Mouse (Mus musculus): ENCODE results near the gene Zp3. TPM values are rescaled to one million over a fixed set of nuclear protein-coding genes. Genes with fewer than 3 reads are reported as not detected.

Zp3 gene
- total RNA-seq, 1 experiment from 2014 or later, result not detected

GRCm38 (mm10) chr5:136004537-136004936, 24.6 kb downstream of the Zp3 start:
- no peak for DNase-seq

- DNase-seq, result peak; percentile 61
Measured at GRCm38 (mm10) chr5:136007745-136008144, 27.8 kb downstream of the Zp3 start.

- peak; percentile 57 for DNase-seq
Measured at GRCm38 (mm10) chr5:136014877-136015276, 35.0 kb downstream of the Zp3 start.

GRCm38 (mm10) chr5:136015586-136015985, 35.7 kb downstream of the Zp3 start:
- peak; percentile 44 for DNase-seq

- peak; percentile 75 for DNase-seq
Measured at GRCm38 (mm10) chr5:136016014-136016876, 36.3 kb downstream of the Zp3 start.

- DNase-seq, result no peak
Measured at GRCm38 (mm10) chr5:136017262-136017661, 37.4 kb downstream of the Zp3 start.

- peak; percentile 29 for DNase-seq
Measured at GRCm38 (mm10) chr5:136018726-136019125, 38.8 kb downstream of the Zp3 start.

GRCm38 (mm10) chr5:136019907-136020306, 40.0 kb downstream of the Zp3 start:
- DNase-seq, result peak; percentile 39

- peak; percentile 76 for DNase-seq
Measured at GRCm38 (mm10) chr5:136025712-136026111, 45.8 kb downstream of the Zp3 start.

GRCm38 (mm10) chr5:136026859-136027258, 47.0 kb downstream of the Zp3 start:
- no peak for DNase-seq

GRCm38 (mm10) chr5:136027612-136028311, 47.9 kb downstream of the Zp3 start:
- DNase-seq, result no peak

- no peak for DNase-seq
Measured at GRCm38 (mm10) chr5:136034868-136035267, 55.0 kb downstream of the Zp3 start.

- DNase-seq, result no peak
Measured at GRCm38 (mm10) chr5:136035285-136035684, 55.4 kb downstream of the Zp3 start.

GRCm38 (mm10) chr5:136036667-136037066, 56.8 kb downstream of the Zp3 start:
- DNase-seq, result no peak

Other genes starting within 250 kb of the Zp3 start
- 26.8 and 45.4 TPM in 2 replicates for gene Tmem120a, start 235.7 kb upstream of the Zp3 start, total RNA-seq (2021)
- 0.30 and 0.37 TPM in 2 replicates for gene Styxl1, start 201.7 kb upstream of the Zp3 start, total RNA-seq (2021)
- 957 and 984 TPM in 2 replicates for gene Mdh2, start 201.6 kb upstream of the Zp3 start, total RNA-seq (2021)
- gene Srrm3, start 173.2 kb upstream of the Zp3 start, total RNA-seq (2021), result 2.7 and 4.3 TPM in 2 replicates
- gene Hspb1, start 92.2 kb upstream of the Zp3 start, total RNA-seq (2021), result 64.7 and 97.7 TPM in 2 replicates
- gene Ywhag, start 45.5 kb upstream of the Zp3 start, total RNA-seq (2021), result 462 and 482 TPM in 2 replicates
- gene Ssc4d, start 5.6 kb upstream of the Zp3 start, total RNA-seq (2021), result 2.1 and 3.1 TPM in 2 replicates
- 15.4 and 15.5 TPM in 2 replicates for gene Dtx2, start 14.7 kb downstream of the Zp3 start, total RNA-seq (2021)
- gene Upk3b, start 58.4 kb downstream of the Zp3 start, total RNA-seq (2021), result 8.2 and 11.7 TPM in 2 replicates
- gene Upk3bl, start 74.4 kb downstream of the Zp3 start, total RNA-seq (2021), result not detected in 2 replicates
- 9.1 and 13.8 TPM in 2 replicates for gene Rasa4, start 103.8 kb downstream of the Zp3 start, total RNA-seq (2021)
- 82.7 and 86.4 TPM in 2 replicates for gene Polr2j, start 136.5 kb downstream of the Zp3 start, total RNA-seq (2021)
- 11.2 and 15.5 TPM in 2 replicates for gene Lrwd1, start 156.0 kb downstream of the Zp3 start, total RNA-seq (2021)
- 7.2 and 9.8 TPM in 2 replicates for gene Alkbh4, start 156.0 kb downstream of the Zp3 start, total RNA-seq (2021)
- 2.6 and 12.4 TPM in 2 replicates for gene Orai2, start 190.6 kb downstream of the Zp3 start, total RNA-seq (2021)
- 31.8 and 36.4 TPM in 2 replicates for gene Prkrip1, start 218.9 kb downstream of the Zp3 start, total RNA-seq (2021)